Mouse (Mus musculus): ENCODE data around the gene Tmem132c.

DNA sequence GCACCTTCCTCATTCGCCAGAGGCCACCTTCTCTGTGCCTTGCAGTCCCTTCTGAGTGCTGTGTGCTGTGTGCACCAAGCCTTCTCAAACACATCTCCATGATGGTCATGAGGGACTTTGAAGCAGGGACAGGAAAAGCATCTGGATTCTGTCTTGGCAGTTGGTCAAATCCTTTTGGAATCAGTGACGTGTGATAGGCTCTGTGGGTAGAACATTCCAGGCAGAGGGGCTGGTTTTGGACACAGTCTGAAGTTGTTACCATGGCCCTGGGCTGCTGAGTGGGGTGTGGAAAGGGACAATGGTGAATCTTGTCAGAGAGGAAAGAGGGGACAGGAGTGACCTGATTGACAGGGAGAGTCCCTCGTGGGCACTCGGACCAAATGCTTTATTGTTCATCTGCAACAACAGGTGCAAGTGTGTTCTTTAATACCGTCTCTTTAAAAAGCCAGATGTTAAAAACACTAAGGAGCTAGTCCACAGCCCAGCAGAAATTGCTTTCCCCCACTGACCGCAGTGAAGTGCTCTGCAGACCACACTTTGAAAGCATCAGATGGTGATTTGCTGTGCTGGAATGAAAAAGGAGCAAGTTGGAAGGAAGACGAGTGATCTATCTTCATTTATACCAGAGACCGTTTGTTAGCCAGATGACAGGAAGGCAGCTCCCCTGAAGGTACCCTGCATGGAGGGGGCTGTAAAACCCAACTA is 242.5 kb downstream of the Tmem132c start:
- TF ChIP-seq CTCF (conservative IDR thresholded peaks at IDR 0.05; ENCODE audit: low read length), result no peak
- no peak for TF ChIP-seq NANOG (IDR thresholded peaks at IDR 0.05; ENCODE audit: borderline replicate concordance, low read length)

Data from E14TG2a.4 (cell line).